Mouse (Mus musculus) lung, postnatal 10 days (tissue): ENCODE measurements around the gene Tab2.
A peak's percentile ranks its signal among the peaks of the same experiment; 100 is the strongest.

Source experiments
- DNase-seq: peaks from one replicate; pipeline ENCODE4 v3.0.0; 2021

Gene Tab2

GRCm38 (mm10) chr10:7956228-7957001 lies at the start of gene Tab2:
Tab2 (minus strand) TSS chr10:7956230.
- DNase-seq = peak; percentile 95

- DNase-seq = no peak
Observed at GRCm38 (mm10) chr10:7992258-7992919, 36.4 kb upstream of the Tab2 start.

- no peak for DNase-seq
Observed at GRCm38 (mm10) chr10:7991596-7991995, 35.6 kb upstream of the Tab2 start.

GRCm38 (mm10) chr10:7987521-7987920 lies 31.5 kb upstream of the Tab2 start:
- no peak for DNase-seq

GRCm38 (mm10) chr10:7976462-7976861 lies 20.4 kb upstream of the Tab2 start:
- no peak for DNase-seq

- no peak for DNase-seq
Observed at GRCm38 (mm10) chr10:7968747-7969280, 12.8 kb upstream of the Tab2 start.

GRCm38 (mm10) chr10:7967096-7967495 lies 11.1 kb upstream of the Tab2 start:
- no peak for DNase-seq

GRCm38 (mm10) chr10:7959073-7959472 lies 3.0 kb upstream of the Tab2 start:
- no peak for DNase-seq

GRCm38 (mm10) chr10:7955634-7956121 lies 352 bp downstream of the Tab2 start:
- DNase-seq = peak; percentile 64

GRCm38 (mm10) chr10:7954989-7955633 lies 919 bp downstream of the Tab2 start:
- DNase-seq = peak; percentile 53

- DNase-seq = no peak
Observed at GRCm38 (mm10) chr10:7954627-7954988, 1.4 kb downstream of the Tab2 start.

GRCm38 (mm10) chr10:7943006-7943405 lies 13.0 kb downstream of the Tab2 start:
- DNase-seq = no peak

- no peak for DNase-seq
Observed at GRCm38 (mm10) chr10:7936556-7937192, 19.4 kb downstream of the Tab2 start.

GRCm38 (mm10) chr10:7932958-7933357 lies 23.1 kb downstream of the Tab2 start:
- no peak for DNase-seq

- no peak for DNase-seq
Observed at GRCm38 (mm10) chr10:7928996-7929395, 27.0 kb downstream of the Tab2 start.

- no peak for DNase-seq
Observed at GRCm38 (mm10) chr10:7925481-7925880, 30.5 kb downstream of the Tab2 start.

GRCm38 (mm10) chr10:7923433-7923832 lies 32.6 kb downstream of the Tab2 start:
- no peak for DNase-seq

GRCm38 (mm10) chr10:7911268-7911667 lies 44.8 kb downstream of the Tab2 start:
- DNase-seq = peak; percentile 16

- DNase-seq = no peak
Observed at GRCm38 (mm10) chr10:7907151-7907550, 48.9 kb downstream of the Tab2 start.

- no peak for DNase-seq
Observed at GRCm38 (mm10) chr10:7904157-7904556, 51.9 kb downstream of the Tab2 start.

GRCm38 (mm10) chr10:7900719-7901627 lies 55.1 kb downstream of the Tab2 start:
- no peak for DNase-seq
